Comparison of ENCODE assay signal across 10 mouse cellular contexts in genomic region chr5:37040711-37041110, GRCm38 (mm10). TPM values are rescaled to one million over a fixed set of nuclear protein-coding genes. Genes with fewer than 3 reads are reported as not detected.
DNase-seq lines count a peak whose midpoint lies in the region; ATAC-seq lines count a peak whose summit lies in the region.
"Had no signal": no experiment of that assay in that cellular context is flagged by ENCODE, and none has a peak within 500 bp of the region (broad histone marks: within the 10 kb centered on the region; RNA-seq: fewer than 3 reads in every experiment).

No protein-coding gene starts in this region.

- peak; percentile 23 for DNase-seq in forebrain, embryonic 14.5 days (ENCODE audit: low spot score)
- DNase-seq in midbrain, embryonic 11.5 days (ENCODE audit: low spot score, missing footprints): no peak
- DNase-seq in embryo, embryonic 10.5 days (ENCODE audit: low spot score): peak; percentile 50
- DNase-seq in retina, embryonic 14.5 days (ENCODE audit: low spot score): peak; percentile 47
- no peak for DNase-seq in adrenal gland, adult 8-10 months
- no peak for DNase-seq in gastrocnemius, postnatal 10 days
- DNase-seq: heart, adult 2 months had no signal

- no peak overlapping the region for H3K4me3 ChIP-seq in forebrain, embryonic 14.5 days (ENCODE audit: low read depth, low read length)
- H3K4me3 ChIP-seq in forebrain, embryonic 16.5 days (replicated peaks; ENCODE audit: low read length): no peak overlapping the region
- no peak overlapping the region for H3K4me3 ChIP-seq in midbrain, embryonic 11.5 days (ENCODE audit: low read depth, low read length)
- H3K4me3 ChIP-seq in midbrain, embryonic 15.5 days: no peak overlapping the region
- H3K4me3 ChIP-seq: heart, adult 2 months; limb, embryonic 12.5 days had no signal

- H3K9me3 ChIP-seq in forebrain, embryonic 14.5 days (replicated peaks; ENCODE audit: control insufficient read depth, low read length): no peaks in the 10 kb centered on the region
- no peaks in the 10 kb centered on the region for H3K9me3 ChIP-seq in forebrain, embryonic 16.5 days (ENCODE audit: control insufficient read depth, low read length)
- H3K9me3 ChIP-seq in midbrain, embryonic 11.5 days (ENCODE audit: control insufficient read depth, low read length): no peaks in the 10 kb centered on the region
- no peaks in the 10 kb centered on the region for H3K9me3 ChIP-seq in midbrain, embryonic 15.5 days
- H3K9me3 ChIP-seq: limb, embryonic 12.5 days had no signal

- no peak for ATAC-seq in forebrain, embryonic 14.5 days
- ATAC-seq in forebrain, embryonic 16.5 days: no peak
- no peak for ATAC-seq in midbrain, embryonic 11.5 days (ENCODE audit: low FRiP score)
- no peak for ATAC-seq in midbrain, embryonic 15.5 days (replicated peaks)

- H3K27me3 ChIP-seq in forebrain, embryonic 14.5 days (replicated peaks; ENCODE audit: control insufficient read depth, insufficient read depth, low read length): no peaks in the 10 kb centered on the region
- no peaks in the 10 kb centered on the region for H3K27me3 ChIP-seq in forebrain, embryonic 16.5 days (replicated peaks; ENCODE audit: control insufficient read depth, insufficient read depth, low read length)
- no peaks in the 10 kb centered on the region for H3K27me3 ChIP-seq in midbrain, embryonic 11.5 days (ENCODE audit: control insufficient read depth, insufficient read depth, low read length)
- H3K27me3 ChIP-seq in midbrain, embryonic 15.5 days (replicated peaks): no peaks in the 10 kb centered on the region

- H3K9ac ChIP-seq in forebrain, embryonic 14.5 days (ENCODE audit: low read length): no peak overlapping the region
- H3K9ac ChIP-seq in forebrain, embryonic 16.5 days (replicated peaks; ENCODE audit: low read depth, low read length): no peak overlapping the region
- no peak overlapping the region for H3K9ac ChIP-seq in midbrain, embryonic 11.5 days (ENCODE audit: low read length)
- no peak overlapping the region for H3K9ac ChIP-seq in midbrain, embryonic 15.5 days
- H3K9ac ChIP-seq: limb, embryonic 12.5 days had no signal

- peaks cover 3% of the 10 kb centered on the region for H3K4me1 ChIP-seq in forebrain, embryonic 14.5 days (ENCODE audit: control insufficient read depth, insufficient read depth, low read length)
- H3K4me1 ChIP-seq in forebrain, embryonic 16.5 days (replicated peaks; ENCODE audit: control insufficient read depth, insufficient read depth, low read length): peaks cover 16% of the 10 kb centered on the region
- H3K4me1 ChIP-seq in midbrain, embryonic 11.5 days (ENCODE audit: control insufficient read depth, insufficient read depth, low read length): no peaks in the 10 kb centered on the region
- H3K4me1 ChIP-seq in midbrain, embryonic 15.5 days: peaks cover 10% of the 10 kb centered on the region
- H3K4me1 ChIP-seq: limb, embryonic 12.5 days had no signal

- H3K4me2 ChIP-seq in forebrain, embryonic 14.5 days (ENCODE audit: low read length): no peak overlapping the region
- no peak overlapping the region for H3K4me2 ChIP-seq in forebrain, embryonic 16.5 days (ENCODE audit: low read length)
- peak overlapping the region; percentile 10; the same call in 1 of the 2 replicates for H3K4me2 ChIP-seq in midbrain, embryonic 11.5 days
- no peak overlapping the region for H3K4me2 ChIP-seq in midbrain, embryonic 15.5 days
- H3K4me2 ChIP-seq: limb, embryonic 12.5 days had no signal

- H3K36me3 ChIP-seq in forebrain, embryonic 14.5 days (ENCODE audit: control insufficient read depth, insufficient read depth, low read length): no peaks in the 10 kb centered on the region
- no peaks in the 10 kb centered on the region for H3K36me3 ChIP-seq in forebrain, embryonic 16.5 days (ENCODE audit: control insufficient read depth, insufficient read depth)
- no peaks in the 10 kb centered on the region for H3K36me3 ChIP-seq in midbrain, embryonic 11.5 days (ENCODE audit: control insufficient read depth, insufficient read depth, low read length)
- H3K36me3 ChIP-seq in midbrain, embryonic 15.5 days (replicated peaks): no peaks in the 10 kb centered on the region
- H3K36me3 ChIP-seq: limb, embryonic 12.5 days had no signal

- no peak overlapping the region for H3K27ac ChIP-seq in forebrain, embryonic 14.5 days (ENCODE audit: low read depth, low read length)
- no peak overlapping the region for H3K27ac ChIP-seq in forebrain, embryonic 16.5 days (ENCODE audit: low read length)
- no peak overlapping the region for H3K27ac ChIP-seq in midbrain, embryonic 11.5 days (ENCODE audit: low read depth, low read length)
- no peak overlapping the region for H3K27ac ChIP-seq in midbrain, embryonic 15.5 days
- H3K27ac ChIP-seq: heart, adult 2 months; limb, embryonic 12.5 days had no signal

- WGBS in forebrain, embryonic 14.5 days: 15% methylated on average over 9 of the region's 9 CpGs
- WGBS in forebrain, embryonic 16.5 days: 17% methylated on average over 9 of the region's 9 CpGs
- WGBS in midbrain, embryonic 11.5 days: 18% methylated on average over 9 of the region's 9 CpGs
- 24% methylated on average over 9 of the region's 9 CpGs for WGBS in midbrain, embryonic 15.5 days

RNA-seq across cellular contexts. Expression of gene Gm1043, which starts 44.5 kb away (rescaled TPM):
- 1.1 and 1.5 TPM in 2 replicates for polyA plus RNA-seq in forebrain, embryonic 14.5 days (2014; fragmentation: Nextera tagmentation; extraction: Ambion mirVana)
- polyA plus RNA-seq in forebrain, embryonic 16.5 days (2015; fragmentation: Nextera tagmentation; extraction: Ambion mirVana): 2.6 and 4.3 TPM in 2 replicates
- 0.04 TPM in 2 replicates for polyA plus RNA-seq in midbrain, embryonic 11.5 days (2014; fragmentation: Nextera tagmentation; extraction: Ambion mirVana)
- 2.6 and 2.8 TPM in 2 replicates for polyA plus RNA-seq in midbrain, embryonic 15.5 days (2015; fragmentation: Nextera tagmentation; extraction: Ambion mirVana)
- total RNA-seq in adrenal gland, adult 8-10 months (2022): 1 to 10 TPM in 2 of 4 experiments, under 1 TPM in 2; 0.44 to 1.7 (median 1.1) TPM
- not detected for total RNA-seq in gastrocnemius, postnatal 10 days (2021)
- total RNA-seq: heart, adult 2 months had no signal
- polyA plus RNA-seq: heart, adult 2 months; limb, embryonic 12.5 days had no signal

RNA-seq across cellular contexts. Expression of gene Wfs1, which starts 51.7 kb away (rescaled TPM):
- 3.7 and 6.3 TPM in 2 replicates for polyA plus RNA-seq in forebrain, embryonic 14.5 days (2014; fragmentation: Nextera tagmentation; extraction: Ambion mirVana)
- 8.5 and 10.7 TPM in 2 replicates for polyA plus RNA-seq in forebrain, embryonic 16.5 days (2015; fragmentation: Nextera tagmentation; extraction: Ambion mirVana)
- polyA plus RNA-seq in midbrain, embryonic 11.5 days (2014; fragmentation: Nextera tagmentation; extraction: Ambion mirVana): 6.4 and 7.0 TPM in 2 replicates
- polyA plus RNA-seq in midbrain, embryonic 15.5 days (2015; fragmentation: Nextera tagmentation; extraction: Ambion mirVana): 8.9 and 10.2 TPM in 2 replicates
- total RNA-seq in adrenal gland, adult 8-10 months (2022): 100 to 1,000 TPM in 2 of 4 experiments, 10 to 100 TPM in 2; 36.1 to 156 (median 79.3) TPM
- total RNA-seq in gastrocnemius, postnatal 10 days (2021): 10 to 100 TPM; 25.4 to 30.2 TPM

Comparison
In these comparisons a context has a peak if more than half of its experiments do, and no peak if none do; other contexts are left out.
1. DNase-seq: peak in forebrain, embryonic 14.5 days (single experiment), embryo, embryonic 10.5 days (single experiment) and retina, embryonic 14.5 days (single experiment); none in midbrain, embryonic 11.5 days (single experiment), adrenal gland, adult 8-10 months (single experiment) and gastrocnemius, postnatal 10 days (single experiment).